Mouse (Mus musculus) kidney, postnatal 25 days (tissue): ENCODE data around the gene Rp2.

Experiments
- DNase-seq, 2 experiments: peaks; one replicate each; pipeline ENCODE4 v3.0.0; 2021; ENCODE audit warnings: mixed read lengths in 2 of 2

Gene Rp2

GRCm38 (mm10) chrX:20425839-20426449 is 61.7 kb downstream of the Rp2 start:
- peak; percentile 35 to 63 for DNase-seq
